Mouse (Mus musculus): ENCODE measurements around the gene Rora. TPM values are rescaled to one million over a fixed set of nuclear protein-coding genes. Genes with fewer than 3 reads are reported as not detected.

Gene Rora
- polyA plus RNA-seq, 2 experiments: 4.5 to 10.1 TPM

- H3K27me3 ChIP-seq (ENCODE audit: control insufficient read depth, insufficient read depth, low read length): no peaks in the 10 kb centered on the region
- H3K9me3 ChIP-seq (ENCODE audit: control insufficient read depth, low read length): no peaks in the 10 kb centered on the region
- peaks cover 5% of the 10 kb centered on the region; the same call in 1 of the 2 replicates for H3K4me1 ChIP-seq (ENCODE audit: control insufficient read depth, insufficient read depth, low read length)
- TF ChIP-seq POLR2A (IDR thresholded peaks at IDR 0.05; ENCODE audit: borderline replicate concordance, extremely low read depth, insufficient read depth, insufficient read length): no peak
- ATAC-seq (ENCODE audit: low FRiP score, low read depth) (no peak), DNase-seq (ENCODE audit: low spot score) (peak; percentile 11)
- no peaks in the 10 kb centered on the region for H3K36me3 ChIP-seq (ENCODE audit: control insufficient read depth, insufficient read depth, low read length)
- no peak overlapping the region for H3K4me2 ChIP-seq (replicated peaks; ENCODE audit: low read depth, low read length, severe bottlenecking)
- WGBS: 77% methylated on average over 4 of the region's 4 CpGs
- no peak overlapping the region for H3K27ac ChIP-seq (replicated peaks; ENCODE audit: low read depth, low read length)
- H3K4me3 ChIP-seq (replicated peaks; ENCODE audit: low read length): no peak overlapping the region
- H3K9ac ChIP-seq (ENCODE audit: low read depth, low read length, severe bottlenecking): no peak overlapping the region
These were observed 176.3 kb downstream of the Rora start for GRCm38 (mm10) chr9:68829903-68830302.

DNA sequence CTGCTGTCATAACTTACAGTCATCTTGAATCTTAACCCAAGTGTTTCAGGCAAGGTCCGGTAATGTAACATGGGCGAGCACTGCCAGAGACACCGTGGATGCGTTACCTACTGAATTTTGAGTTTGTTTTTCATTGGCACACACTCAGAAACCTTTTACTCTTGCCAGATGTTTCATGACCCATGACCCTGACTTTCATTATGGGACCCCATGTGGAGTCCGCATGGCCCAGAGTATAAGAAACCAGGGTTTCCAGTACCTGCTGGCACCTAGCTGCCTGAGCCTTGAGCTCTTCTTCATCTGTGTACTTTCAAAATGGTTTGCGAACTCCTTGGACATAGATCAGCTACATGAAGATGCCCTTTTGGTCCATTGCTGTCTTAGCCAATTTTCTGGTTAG, 179.7 kb downstream of the Rora start:
- no peak for DNase-seq (ENCODE audit: low spot score)
- H3K4me2 ChIP-seq (replicated peaks; ENCODE audit: low read depth, low read length, severe bottlenecking): no peak overlapping the region
- H3K27me3 ChIP-seq (ENCODE audit: control insufficient read depth, insufficient read depth, low read length): no peaks in the 10 kb centered on the region
- no peak overlapping the region for H3K4me3 ChIP-seq (replicated peaks; ENCODE audit: low read length)
- no peaks in the 10 kb centered on the region for H3K9me3 ChIP-seq (ENCODE audit: control insufficient read depth, low read length)
- H3K4me1 ChIP-seq (ENCODE audit: control insufficient read depth, insufficient read depth, low read length): peaks cover 2% of the 10 kb centered on the region; the same call in 1 of the 2 replicates
- no peak for TF ChIP-seq POLR2A (IDR thresholded peaks at IDR 0.05; ENCODE audit: borderline replicate concordance, extremely low read depth, insufficient read depth, insufficient read length)
- H3K9ac ChIP-seq (ENCODE audit: low read depth, low read length, severe bottlenecking): no peak overlapping the region
- H3K27ac ChIP-seq (replicated peaks; ENCODE audit: low read depth, low read length): no peak overlapping the region
- ATAC-seq (ENCODE audit: low FRiP score, low read depth): no peak
- no peaks in the 10 kb centered on the region for H3K36me3 ChIP-seq (ENCODE audit: control insufficient read depth, insufficient read depth, low read length)
- 39% methylated on average over 6 of the region's 6 CpGs for WGBS

GRCm38 (mm10) chr9:68835037-68835649, 181.6 kb downstream of the Rora start:
- Histone ChIP-seq H3K36me3 (ENCODE audit: control insufficient read depth, insufficient read depth, low read length) (no peaks in the 10 kb centered on the region), H3K27ac (replicated peaks; ENCODE audit: low read depth, low read length) (no peak overlapping the region), H3K9me3 (ENCODE audit: control insufficient read depth, low read length) (no peaks in the 10 kb centered on the region), H3K4me2 (replicated peaks; ENCODE audit: low read depth, low read length, severe bottlenecking) (no peak overlapping the region), H3K4me1 (ENCODE audit: control insufficient read depth, insufficient read depth, low read length) (peaks cover 2% of the 10 kb centered on the region; the same call in 1 of the 2 replicates), H3K27me3 (ENCODE audit: control insufficient read depth, insufficient read depth, low read length) (no peaks in the 10 kb centered on the region), H3K9ac (ENCODE audit: low read depth, low read length, severe bottlenecking) (no peak overlapping the region), H3K4me3 (replicated peaks; ENCODE audit: low read length) (no peak overlapping the region)
- WGBS: 29% methylated on average over 7 of the region's 7 CpGs
- DNase-seq (ENCODE audit: low spot score): no peak
- no peak for ATAC-seq (ENCODE audit: low FRiP score, low read depth)
- no peak for TF ChIP-seq POLR2A (IDR thresholded peaks at IDR 0.05; ENCODE audit: borderline replicate concordance, extremely low read depth, insufficient read depth, insufficient read length)

DNA sequence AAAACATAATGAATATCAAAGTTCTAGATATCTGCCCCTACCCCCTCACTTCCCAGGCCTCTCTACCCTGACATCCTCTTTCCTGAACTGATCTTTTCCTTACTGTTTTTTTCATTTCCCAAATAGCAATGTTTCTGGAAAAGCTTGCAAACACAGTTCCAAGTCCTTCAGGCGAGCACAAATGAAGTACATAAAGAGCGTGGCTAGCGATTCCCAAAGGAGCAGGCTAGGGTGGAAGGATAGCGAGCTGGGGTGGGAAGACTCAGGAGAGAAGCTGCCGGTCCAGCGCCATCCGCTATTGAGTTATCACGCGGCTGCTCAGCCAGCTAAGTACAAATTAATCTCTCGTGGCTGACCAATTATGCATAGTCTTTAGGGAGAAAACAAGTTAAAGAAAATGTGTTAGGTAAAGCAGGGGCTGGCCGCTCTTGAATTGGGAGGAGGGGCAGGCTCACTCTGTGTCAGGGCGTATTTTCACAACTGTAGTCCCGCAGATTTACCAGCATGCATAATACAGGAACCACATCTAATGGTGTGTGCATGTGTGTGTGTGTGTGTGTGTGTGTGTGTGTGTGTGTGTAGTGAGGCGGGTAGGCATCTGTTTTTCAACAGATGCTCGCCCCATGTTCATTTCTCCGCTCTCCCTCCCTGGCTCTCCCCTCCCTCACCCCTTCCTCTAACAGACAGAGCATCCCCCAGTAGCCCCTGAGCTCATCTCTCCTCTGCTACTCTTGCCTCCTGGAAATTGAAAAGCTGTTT, 188.7 kb downstream of the Rora start:
- no peak overlapping the region for H3K4me2 ChIP-seq (replicated peaks; ENCODE audit: low read depth, low read length, severe bottlenecking)
- H3K27me3 ChIP-seq (ENCODE audit: control insufficient read depth, insufficient read depth, low read length): no peaks in the 10 kb centered on the region
- H3K4me3 ChIP-seq (replicated peaks; ENCODE audit: low read length): no peak overlapping the region
- no peak for ATAC-seq (ENCODE audit: low FRiP score, low read depth)
- H3K9ac ChIP-seq (ENCODE audit: low read depth, low read length, severe bottlenecking): no peak overlapping the region
- WGBS: 67% methylated on average over 16 of the region's 16 CpGs
- H3K4me1 ChIP-seq (ENCODE audit: control insufficient read depth, insufficient read depth, low read length): no peaks in the 10 kb centered on the region
- no peak overlapping the region for H3K27ac ChIP-seq (replicated peaks; ENCODE audit: low read depth, low read length)
- DNase-seq (ENCODE audit: low spot score): no peak
- no peaks in the 10 kb centered on the region for H3K36me3 ChIP-seq (ENCODE audit: control insufficient read depth, insufficient read depth, low read length)
- no peaks in the 10 kb centered on the region for H3K9me3 ChIP-seq (ENCODE audit: control insufficient read depth, low read length)
- no peak for TF ChIP-seq POLR2A (IDR thresholded peaks at IDR 0.05; ENCODE audit: borderline replicate concordance, extremely low read depth, insufficient read depth, insufficient read length)

DNA sequence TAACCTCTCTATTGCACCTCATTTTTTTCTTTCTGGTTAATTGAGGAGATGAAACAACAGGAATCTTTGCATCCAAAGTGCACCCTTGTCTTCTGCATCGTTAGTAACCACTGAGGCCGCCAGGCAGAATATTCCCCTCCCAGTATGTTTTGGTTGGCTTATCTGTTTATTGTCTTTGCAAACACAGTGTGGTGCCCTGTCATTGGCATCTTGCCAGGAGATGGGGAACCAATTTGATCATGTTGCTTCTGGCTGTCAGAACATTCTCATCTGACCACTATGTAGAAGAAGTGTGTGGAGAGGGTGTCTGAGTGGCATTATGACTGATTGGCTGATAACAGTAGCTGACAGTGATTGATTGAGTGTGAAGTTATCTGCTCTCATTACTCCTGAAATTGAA, 192.0 kb downstream of the Rora start:
- H3K27me3 ChIP-seq (ENCODE audit: control insufficient read depth, insufficient read depth, low read length): no peaks in the 10 kb centered on the region
- no peak overlapping the region for H3K9ac ChIP-seq (ENCODE audit: low read depth, low read length, severe bottlenecking)
- H3K9me3 ChIP-seq (ENCODE audit: control insufficient read depth, low read length): no peaks in the 10 kb centered on the region
- H3K27ac ChIP-seq (replicated peaks; ENCODE audit: low read depth, low read length): no peak overlapping the region
- no peak overlapping the region for H3K4me2 ChIP-seq (replicated peaks; ENCODE audit: low read depth, low read length, severe bottlenecking)
- no peak for TF ChIP-seq POLR2A (IDR thresholded peaks at IDR 0.05; ENCODE audit: borderline replicate concordance, extremely low read depth, insufficient read depth, insufficient read length)
- DNase-seq (ENCODE audit: low spot score): no peak
- WGBS: 71% methylated on average over 2 of the region's 2 CpGs
- ATAC-seq (ENCODE audit: low FRiP score, low read depth): no peak
- H3K36me3 ChIP-seq (ENCODE audit: control insufficient read depth, insufficient read depth, low read length): no peaks in the 10 kb centered on the region
- no peak overlapping the region for H3K4me3 ChIP-seq (replicated peaks; ENCODE audit: low read length)
- peaks cover 8% of the 10 kb centered on the region; the same call in 1 of the 2 replicates for H3K4me1 ChIP-seq (ENCODE audit: control insufficient read depth, insufficient read depth, low read length)
